Mouse (Mus musculus) heart, adult 2 months (tissue): Measurements from ENCODE around the gene Cep112. TPM values are rescaled to one million over a fixed set of nuclear protein-coding genes. Genes with fewer than 3 reads are reported as not detected.

Experiments
- DNase-seq, 2 experiments: peaks; one replicate each; pipeline ENCODE4 v3.0.0; 2021
- H3K27ac ChIP-seq: fragments of 200-600 bp; 2 replicates; pipeline ENCODE4 v1.8.1; 2022
- H3K27me3 ChIP-seq: fragments of 200-500 bp; 2 replicates; pipeline ENCODE4 v1.6.1; 2012; ENCODE audit warnings: mild to moderate bottlenecking, low read length, inconsistent platforms, mixed read lengths; ENCODE audit not compliant: control insufficient read depth, insufficient read depth
- H3K36me3 ChIP-seq: fragments of 200-500 bp; 2 replicates; pipeline ENCODE4 v1.6.1; 2012; ENCODE audit warnings: low read length, inconsistent platforms; ENCODE audit not compliant: control insufficient read depth, insufficient read depth
- H3K4me1 ChIP-seq: fragments of 200-500 bp; 2 replicates; pipeline ENCODE4 v1.6.1; 2011; ENCODE audit warnings: low read length; ENCODE audit not compliant: control insufficient read depth, insufficient read depth
- H3K4me3 ChIP-seq: fragments of 200-600 bp; 2 replicates; pipeline ENCODE4 v1.8.1; 2022
- H3K79me2 ChIP-seq: fragments of 200-500 bp; replicated peaks from 2 replicates; pipeline ENCODE4 v1.6.1; 2012; ENCODE audit warnings: mild to moderate bottlenecking, inconsistent platforms, low read length, moderate library complexity, mixed read lengths; ENCODE audit not compliant: control insufficient read depth, insufficient read depth
- H3K9ac ChIP-seq: fragments of 200-500 bp; 2 replicates; pipeline ENCODE4 v1.6.1; 2012; ENCODE audit warnings: low read depth, mild to moderate bottlenecking, control low read depth, inconsistent platforms, low read length, mixed read lengths
- CTCF ChIP-seq: fragments of 200-600 bp; IDR thresholded peaks from 2 replicates; pipeline ENCODE4 v1.8.1; 2022; ENCODE audit warnings: antibody characterized with exemption, mild to moderate bottlenecking, moderate library complexity
- EP300 ChIP-seq: fragments of 200-500 bp; IDR thresholded peaks from 2 replicates; pipeline ENCODE4 v1.6.1; 2011; ENCODE audit warnings: low read depth, low read length, control low read depth; ENCODE audit not compliant: insufficient read depth
- POLR2A ChIP-seq: fragments of 200-500 bp; IDR thresholded peaks from 2 replicates; pipeline ENCODE4 v1.6.1; 2011; ENCODE audit warnings: mild to moderate bottlenecking, low read depth, low read length, control low read depth; ENCODE audit not compliant: insufficient read depth
- WGBS: fragments of 180-500 bp; shearing (Covaris S2); methylation state at CpG from one replicate; pipeline ENCODE4 v1.1.7; 2018; 5-methylcytosine and 5-hydroxymethylcytosine counted together
- intact Hi-C: fragments of 180-260 bp; cut with DNase I; formaldehyde crosslinking; loops from one replicate; pipeline ENCODE4 v1.15.1; 2025
- polyA plus RNA-seq: library from polyadenylated mRNA; depleted of rRNA; stranded (reverse); fragments of >200 nt; gene quantifications from 2 replicates; pipeline ENCODE4 v1.2.3, GENCODE M21; 2012
- total RNA-seq, 2 experiments: library from RNA; stranded (reverse); gene quantifications; 2 replicates each; pipeline ENCODE4 v1.2.3; 2021

Cep112 gene
- total and polyA plus RNA-seq, 3 experiments, result 1.1 to 14.4 (median 10.6) TPM

GRCm38 (mm10) chr11:108822257-108822656 lies 397.3 kb downstream of the Cep112 start:
- 47% methylated on average over 7 of the region's 7 CpGs for WGBS

GRCm38 (mm10) chr11:108827321-108827720 lies 402.3 kb downstream of the Cep112 start:
- Histone ChIP-seq H3K9ac (no peak overlapping the region), H3K4me3 (no peak overlapping the region), H3K4me1 (no peaks in the 10 kb centered on the region; the same call in 1 of the 2 replicates), H3K27ac (no peak overlapping the region), H3K79me2 (no peaks in the 10 kb centered on the region), H3K36me3 (no peaks in the 10 kb centered on the region), H3K27me3 (no peaks in the 10 kb centered on the region)
- TF ChIP-seq CTCF (no peak), POLR2A (no peak), EP300 (no peak)
- intact Hi-C loops, result no loop called here
- DNase-seq, result no peak

More at GRCm38 (mm10) chr11:108822257-108822656, 397.3 kb downstream of the Cep112 start:
- intact Hi-C loops, result no loop called here
- Histone ChIP-seq H3K4me1 (no peaks in the 10 kb centered on the region), H3K79me2 (no peaks in the 10 kb centered on the region), H3K27me3 (no peaks in the 10 kb centered on the region), H3K36me3 (no peaks in the 10 kb centered on the region), H3K4me3 (no peak overlapping the region), H3K27ac (no peak overlapping the region), H3K9ac (no peak overlapping the region)
- TF ChIP-seq CTCF, result no peak
- no peak for TF ChIP-seq POLR2A
- no peak for TF ChIP-seq EP300
- no peak for DNase-seq

GRCm38 (mm10) chr11:108828374-108829025 lies 403.5 kb downstream of the Cep112 start:
- H3K79me2 ChIP-seq, result no peaks in the 10 kb centered on the region
- H3K4me3 ChIP-seq, result no peak overlapping the region
- H3K9ac ChIP-seq, result no peak overlapping the region
- H3K27me3 ChIP-seq, result no peaks in the 10 kb centered on the region
- intact Hi-C loops, result no loop called here
- no peaks in the 10 kb centered on the region for H3K36me3 ChIP-seq
- no peak for DNase-seq
- no peak overlapping the region for H3K27ac ChIP-seq
- TF ChIP-seq EP300, result no peak
- TF ChIP-seq CTCF, result no peak
- no peak for TF ChIP-seq POLR2A
- no peaks in the 10 kb centered on the region; the same call in 1 of the 2 replicates for H3K4me1 ChIP-seq
- WGBS, result 58% methylated on average over 4 of the region's 4 CpGs

- H3K36me3 ChIP-seq, result no peaks in the 10 kb centered on the region
- H3K4me1 ChIP-seq, result no peaks in the 10 kb centered on the region
- 97% methylated on average over 4 of the region's 4 CpGs for whole genome bisulfite sequencing
- no peaks in the 10 kb centered on the region for H3K79me2 ChIP-seq
- no peak for DNase-seq
- no peak overlapping the region for H3K27ac ChIP-seq
- TF ChIP-seq POLR2A (no peak), CTCF (no peak), EP300 (no peak)
- no peaks in the 10 kb centered on the region for H3K27me3 ChIP-seq
- intact Hi-C loops, result no loop called here
- H3K9ac ChIP-seq, result no peak overlapping the region
- H3K4me3 ChIP-seq, result no peak overlapping the region
Measured at GRCm38 (mm10) chr11:108836706-108837105, 411.7 kb downstream of the Cep112 start.

GRCm38 (mm10) chr11:108840195-108840594 lies 415.2 kb downstream of the Cep112 start:
- no peaks in the 10 kb centered on the region for H3K36me3 ChIP-seq
- TF ChIP-seq EP300 (no peak), POLR2A (no peak), CTCF (no peak)
- H3K27me3 ChIP-seq, result no peaks in the 10 kb centered on the region
- H3K27ac ChIP-seq, result no peak overlapping the region
- DNase-seq, result no peak
- H3K4me3 ChIP-seq, result no peak overlapping the region
- intact Hi-C loops, result no loop called here
- H3K4me1 ChIP-seq, result no peaks in the 10 kb centered on the region
- no peaks in the 10 kb centered on the region for H3K79me2 ChIP-seq
- no peak overlapping the region for H3K9ac ChIP-seq
- WGBS, result 83% methylated on average over 3 of the region's 3 CpGs

- Histone ChIP-seq H3K9ac (no peak overlapping the region), H3K27me3 (no peaks in the 10 kb centered on the region), H3K4me3 (no peak overlapping the region), H3K36me3 (no peaks in the 10 kb centered on the region), H3K27ac (no peak overlapping the region), H3K4me1 (no peaks in the 10 kb centered on the region), H3K79me2 (no peaks in the 10 kb centered on the region)
- intact Hi-C loops, result no loop called here
- DNase-seq, result no peak
- TF ChIP-seq CTCF (no peak), POLR2A (no peak), EP300 (no peak)
- WGBS, result 60% methylated on average over 2 of the region's 2 CpGs
Measured at GRCm38 (mm10) chr11:108842765-108843164, 417.8 kb downstream of the Cep112 start.
